Mouse (Mus musculus) testis, adult 2 months (tissue): Measurements from ENCODE around the gene Hist1h3d. TPM values are rescaled to one million over a fixed set of nuclear protein-coding genes. Genes with fewer than 3 reads are reported as not detected.
"Not testable (repeated sequence)": the region's sequence is repeated elsewhere in the genome, so short reads cannot be mapped to it uniquely, and the experiment has no call there.

Experiments
- H3K27ac ChIP-seq: fragments of 200-500 bp; 2 replicates; pipeline ENCODE4 v1.5.1; 2012; ENCODE audit warnings: low read depth, low read length; ENCODE audit not compliant: control insufficient read depth, insufficient read depth
- H3K27me3 ChIP-seq: fragments of 200-500 bp; 2 replicates; pipeline ENCODE4 v1.6.1; 2012; ENCODE audit warnings: mild to moderate bottlenecking, low read length, moderate library complexity; ENCODE audit not compliant: control insufficient read depth, insufficient read depth
- H3K36me3 ChIP-seq: fragments of 200-500 bp; 2 replicates; pipeline ENCODE4 v1.6.1; 2012; ENCODE audit warnings: mild to moderate bottlenecking, low read length; ENCODE audit not compliant: control insufficient read depth, insufficient read depth
- H3K4me1 ChIP-seq: fragments of 200-500 bp; 2 replicates; pipeline ENCODE4 v1.6.1; 2012; ENCODE audit warnings: low read length; ENCODE audit not compliant: control insufficient read depth, insufficient read depth
- H3K4me3 ChIP-seq: fragments of 200-500 bp; 2 replicates; pipeline ENCODE4 v1.5.1; 2012; ENCODE audit warnings: low read depth, mild to moderate bottlenecking, low read length, moderate library complexity, mixed read lengths; ENCODE audit not compliant: control insufficient read depth
- CTCF ChIP-seq: fragments of 200-500 bp; IDR thresholded peaks from 2 replicates; pipeline ENCODE4 v1.5.1; 2012; ENCODE audit warnings: low read depth, mild to moderate bottlenecking, inconsistent platforms, low read length, moderate library complexity; ENCODE audit not compliant: control insufficient read depth, insufficient read depth, insufficient replicate concordance
- POLR2A ChIP-seq: fragments of 200-500 bp; IDR thresholded peaks from 2 replicates; pipeline ENCODE4 v1.6.1; 2012; ENCODE audit warnings: low read depth, mild to moderate bottlenecking, inconsistent platforms, low read length, moderate library complexity; ENCODE audit not compliant: control insufficient read depth
- polyA plus RNA-seq: library from polyadenylated mRNA; depleted of rRNA; stranded (reverse); fragments of >200 nt; gene quantifications from 2 replicates; pipeline ENCODE4 v1.2.3, GENCODE M21; 2012; rRNA removed

The Hist1h3d gene
- polyA plus RNA-seq, 1 experiment: 0.98 TPM

GRCm38 (mm10) chr13:23620733-23621531 is 45.4 kb downstream of the Hist1h3d start, which contains the start of gene Hist1h2be:
Gene Hist1h2be (minus strand): TSS chr13:23621124.
- peak within 1 kb of the TSS; percentile 82 for H3K27ac ChIP-seq
- H3K36me3 ChIP-seq: no peaks in the 10 kb centered on the region
- no peaks in the 10 kb centered on the region for H3K27me3 ChIP-seq
- TF ChIP-seq POLR2A (no peak), CTCF (no peak)
- H3K4me1 ChIP-seq: peaks cover 3% of the 10 kb centered on the region; the same call in 1 of the 2 replicates
- H3K4me3 ChIP-seq: peak within 1 kb of the TSS; percentile 74

GRCm38 (mm10) chr13:23621532-23622174 is 46.1 kb downstream of the Hist1h3d start:
- H3K4me1 ChIP-seq: peaks cover 3% of the 10 kb centered on the region; the same call in 1 of the 2 replicates
- no peak for TF ChIP-seq CTCF
- no peak for TF ChIP-seq POLR2A
- peak overlapping the region; percentile 74 for H3K4me3 ChIP-seq
- H3K27ac ChIP-seq: no peak overlapping the region; the same call in none of the 2 replicates
- no peaks in the 10 kb centered on the region for H3K36me3 ChIP-seq
- H3K27me3 ChIP-seq: no peaks in the 10 kb centered on the region

GRCm38 (mm10) chr13:23622175-23622671 is 46.7 kb downstream of the Hist1h3d start, which contains the start of gene Hist1h1e:
Gene Hist1h1e (minus strand): TSS chr13:23622558.
- peak; percentile 87 for TF ChIP-seq POLR2A
- not testable (repeated sequence) for H3K4me1 ChIP-seq, H3K27me3 ChIP-seq, H3K36me3 ChIP-seq
- Histone ChIP-seq H3K4me3 (peak within 1 kb of the TSS; percentile 74), H3K27ac (peak within 1 kb of the TSS; percentile 68)

- no peaks in the 10 kb centered on the region for H3K27me3 ChIP-seq
- no peak overlapping the region for H3K4me3 ChIP-seq
- no peaks in the 10 kb centered on the region for H3K36me3 ChIP-seq
- peak overlapping the region; percentile 54; the same call in 1 of the 2 replicates for H3K27ac ChIP-seq
- TF ChIP-seq CTCF: no peak
- no peak for TF ChIP-seq POLR2A
- peaks cover 3% of the 10 kb centered on the region; the same call in 1 of the 2 replicates for H3K4me1 ChIP-seq
Observed at GRCm38 (mm10) chr13:23622861-23623450, 47.4 kb downstream of the Hist1h3d start.

Other genes starting within 250 kb of the Hist1h3d start
- gene Zfp322a, start 206.6 kb upstream of the Hist1h3d start, polyA plus RNA-seq: 1.1 and 1.8 TPM in 2 replicates
- 2.0 TPM in 2 replicates for gene Abt1, start 151.9 kb upstream of the Hist1h3d start, polyA plus RNA-seq
- 0.05 and 0.26 TPM in 2 replicates for gene Btn1a1, start 109.9 kb upstream of the Hist1h3d start, polyA plus RNA-seq
- 0.08 and 0.21 TPM in 2 replicates for gene Btn2a2, start 86.9 kb upstream of the Hist1h3d start, polyA plus RNA-seq
- 13.2 and 17.1 TPM in 2 replicates for gene Hist1h4h, start 44.7 kb upstream of the Hist1h3d start, polyA plus RNA-seq
- gene Hist1h2af, start 41.9 kb upstream of the Hist1h3d start, polyA plus RNA-seq: 4.4 and 4.5 TPM in 2 replicates
- 1.3 and 2.7 TPM in 2 replicates for gene Hist1h3g, start 40.3 kb upstream of the Hist1h3d start, polyA plus RNA-seq
- 0.07 and 0.13 TPM in 2 replicates for gene Hist1h2bh, start 32.4 kb upstream of the Hist1h3d start, polyA plus RNA-seq
- 1.3 and 1.4 TPM in 2 replicates for gene Hist1h3f, start 31.7 kb upstream of the Hist1h3d start, polyA plus RNA-seq
- 2.1 and 3.7 TPM in 2 replicates for gene Hist1h4f, start 24.1 kb upstream of the Hist1h3d start, polyA plus RNA-seq
- 0.02 and 0.04 TPM in 2 replicates for gene Hist1h1d, start 22.5 kb upstream of the Hist1h3d start, polyA plus RNA-seq
- gene Hist1h3e, start 13.4 kb upstream of the Hist1h3d start, polyA plus RNA-seq: 2.8 and 3.2 TPM in 2 replicates
- gene Hist1h2ae, start 4.5 kb upstream of the Hist1h3d start, polyA plus RNA-seq: 0.34 and 0.36 TPM in 2 replicates
- gene Hist1h2bg, start 4.4 kb upstream of the Hist1h3d start, polyA plus RNA-seq: 6.8 and 7.8 TPM in 2 replicates
- gene Hist1h2bf, start 1.6 kb upstream of the Hist1h3d start, polyA plus RNA-seq: 0.98 and 2.9 TPM in 2 replicates
- 0.90 and 1.0 TPM in 2 replicates for gene Hist1h2ad, start 1.4 kb upstream of the Hist1h3d start, polyA plus RNA-seq
- gene Hist1h4d, start 5.8 kb downstream of the Hist1h3d start, polyA plus RNA-seq: 2.7 and 2.9 TPM in 2 replicates
- 0.42 and 0.58 TPM in 2 replicates for gene Hist1h2be, start 45.4 kb downstream of the Hist1h3d start, polyA plus RNA-seq
- 0.35 and 0.41 TPM in 2 replicates for gene Hist1h1e, start 46.8 kb downstream of the Hist1h3d start, polyA plus RNA-seq
- gene Hist1h2ac, start 108.2 kb downstream of the Hist1h3d start, polyA plus RNA-seq: 0.20 and 0.26 TPM in 2 replicates
- 17.8 and 19.0 TPM in 2 replicates for gene Hist1h2bc, start 108.4 kb downstream of the Hist1h3d start, polyA plus RNA-seq
- 22.2 and 24.8 TPM in 2 replicates for gene Hist1h1t, start 120.1 kb downstream of the Hist1h3d start, polyA plus RNA-seq
- 20.1 and 20.6 TPM in 2 replicates for gene Hist1h4c, start 122.7 kb downstream of the Hist1h3d start, polyA plus RNA-seq
- gene Hfe, start 135.1 kb downstream of the Hist1h3d start, polyA plus RNA-seq: 5.2 and 6.1 TPM in 2 replicates
- 5.4 and 6.9 TPM in 2 replicates for gene Hist1h1c, start 163.0 kb downstream of the Hist1h3d start, polyA plus RNA-seq
- 2.3 TPM in 2 replicates for gene Hist1h3c, start 169.8 kb downstream of the Hist1h3d start, polyA plus RNA-seq
- gene Hist1h2bb, start 171.0 kb downstream of the Hist1h3d start, polyA plus RNA-seq: 3.9 and 7.0 TPM in 2 replicates
- gene Hist1h2ab, start 175.4 kb downstream of the Hist1h3d start, polyA plus RNA-seq: 4.4 and 6.2 TPM in 2 replicates
- gene Hist1h3b, start 176.5 kb downstream of the Hist1h3d start, polyA plus RNA-seq: 4.2 and 4.7 TPM in 2 replicates
- gene Hist1h4b, start 181.2 kb downstream of the Hist1h3d start, polyA plus RNA-seq: 2.4 and 2.5 TPM in 2 replicates
- 83.8 and 94.1 TPM in 2 replicates for gene Hist1h4a, start 185.5 kb downstream of the Hist1h3d start, polyA plus RNA-seq
- 29.4 and 33.4 TPM in 2 replicates for gene Hist1h3a, start 186.6 kb downstream of the Hist1h3d start, polyA plus RNA-seq
- gene Hist1h1a, start 187.9 kb downstream of the Hist1h3d start, polyA plus RNA-seq: 2.9 and 4.3 TPM in 2 replicates
- gene Trim38, start 194.2 kb downstream of the Hist1h3d start, polyA plus RNA-seq: 2.1 and 2.5 TPM in 2 replicates
- gene Slc17a2, start 231.2 kb downstream of the Hist1h3d start, polyA plus RNA-seq: 0.40 and 0.41 TPM in 2 replicates